12 mouse cellular contexts compared by ENCODE assay signal in genomic region chr13:45164001-45164778, GRCm38 (mm10).
"Had no signal": no experiment of that assay in that cellular context is flagged by ENCODE, and none has a peak within 500 bp of the region (broad histone marks: within the 10 kb centered on the region; RNA-seq: fewer than 3 reads in every experiment).

No protein-coding gene starts in this region.

- H3K27me3 ChIP-seq: limb, embryonic 15.5 days had no signal

- H3K4me1 ChIP-seq: limb, embryonic 15.5 days; liver, embryonic 12.5 days; midbrain, embryonic 10.5 days had no signal

- H3K4me3 ChIP-seq: layer of hippocampus, adult 2 months; left cerebral cortex, adult 2 months; limb, embryonic 15.5 days; liver, embryonic 12.5 days; midbrain, embryonic 10.5 days had no signal

- H3K27ac ChIP-seq: kidney, postnatal 0 days; layer of hippocampus, adult 2 months; left cerebral cortex, adult 2 months; limb, embryonic 15.5 days; liver, embryonic 12.5 days; midbrain, embryonic 10.5 days had no signal

- H3K4me2 ChIP-seq: limb, embryonic 15.5 days; liver, embryonic 12.5 days; lung, embryonic 14.5 days had no signal

- H3K9ac ChIP-seq: limb, embryonic 15.5 days; liver, embryonic 12.5 days; lung, embryonic 14.5 days had no signal

- H3K36me3 ChIP-seq: limb, embryonic 15.5 days; liver, embryonic 12.5 days; midbrain, embryonic 10.5 days had no signal

- DNase-seq: kidney, adult 11 months; lung, postnatal 10 days; lung, postnatal 4 days; right cerebral cortex, adult 18-20 months; right cerebral cortex, postnatal 25 days had no signal

- H3K9me3 ChIP-seq: limb, embryonic 15.5 days; liver, embryonic 12.5 days; midbrain, embryonic 10.5 days had no signal

- ATAC-seq: liver, embryonic 12.5 days had no signal
